Mouse (Mus musculus) c-Kit-positive CD71-negative TER-119-negative erythroid progenitor cells, embryonic 14.5 days (primary cell): Measurements from ENCODE around the gene Hey2.

Source experiments
- DNase-seq: peaks from one replicate; pipeline ENCODE4 v3.0.0-alpha.2; 2013; ENCODE audit warnings: low read depth

The Hey2 gene

GRCm38 (mm10) chr10:30789521-30789920, 53.1 kb downstream of the Hey2 start:
- no peak for DNase-seq

- DNase-seq: no peak
These were observed 54.3 kb downstream of the Hey2 start for GRCm38 (mm10) chr10:30788340-30788721.

- no peak for DNase-seq
These were observed 54.8 kb downstream of the Hey2 start for GRCm38 (mm10) chr10:30787684-30788339.

- DNase-seq: no peak
These were observed 56.4 kb downstream of the Hey2 start for GRCm38 (mm10) chr10:30786103-30786754.
